Mouse (Mus musculus) testis, adult 2 months (tissue): ENCODE measurements around the gene 4930453N24Rik.

ENCODE experiments used
- CTCF ChIP-seq: fragments of 200-500 bp; IDR thresholded peaks from 2 replicates; pipeline ENCODE4 v1.5.1; 2012; ENCODE audit warnings: low read depth, mild to moderate bottlenecking, inconsistent platforms, low read length, moderate library complexity; ENCODE audit not compliant: control insufficient read depth, insufficient read depth, insufficient replicate concordance
- POLR2A ChIP-seq: fragments of 200-500 bp; IDR thresholded peaks from 2 replicates; pipeline ENCODE4 v1.6.1; 2012; ENCODE audit warnings: low read depth, mild to moderate bottlenecking, inconsistent platforms, low read length, moderate library complexity; ENCODE audit not compliant: control insufficient read depth

- TF ChIP-seq CTCF (no peak), POLR2A (no peak)
Observed at GRCm38 (mm10) chr16:64757666-64758400, 13.1 kb downstream of the 4930453N24Rik start.
